Mouse (Mus musculus) gastrocnemius, postnatal 4 days (tissue): Measurements from ENCODE around the gene Pknox2. TPM values are rescaled to one million over a fixed set of nuclear protein-coding genes. Genes with fewer than 3 reads are reported as not detected.

Experiments
- DNase-seq, 2 experiments: peaks; one replicate each; pipeline ENCODE4 v3.0.0; 2021 to 2022; ENCODE audit warnings: low spot score in 2 of 2, mixed read lengths in 2 of 2
- total RNA-seq, 2 experiments: library from RNA; stranded (reverse); gene quantifications; 2 replicates each; pipeline ENCODE4 v1.2.3; 2021

Gene Pknox2
- total RNA-seq, 2 experiments from 2014 or later = 24.6 to 28.4 TPM

- DNase-seq = no peak
Observed at GRCm38 (mm10) chr9:37142107-37142506, 5.1 kb downstream of the Pknox2 start.

GRCm38 (mm10) chr9:37140464-37141181, 6.6 kb downstream of the Pknox2 start:
- DNase-seq = no peak

GRCm38 (mm10) chr9:37139514-37139913, 7.7 kb downstream of the Pknox2 start:
- peak in 1 of 2 experiments; percentile 40 for DNase-seq

- no peak for DNase-seq
Observed at GRCm38 (mm10) chr9:37138883-37139282, 8.3 kb downstream of the Pknox2 start.

GRCm38 (mm10) chr9:37136340-37136739, 10.9 kb downstream of the Pknox2 start:
- no peak for DNase-seq

GRCm38 (mm10) chr9:37133495-37133894, 13.7 kb downstream of the Pknox2 start:
- DNase-seq = no peak

- no peak for DNase-seq
Observed at GRCm38 (mm10) chr9:37129046-37129445, 18.2 kb downstream of the Pknox2 start.

GRCm38 (mm10) chr9:37126197-37126596, 21.0 kb downstream of the Pknox2 start:
- DNase-seq = no peak

GRCm38 (mm10) chr9:37124696-37125480, 22.3 kb downstream of the Pknox2 start:
- no peak for DNase-seq

- no peak for DNase-seq
Observed at GRCm38 (mm10) chr9:37123384-37123783, 23.8 kb downstream of the Pknox2 start.

GRCm38 (mm10) chr9:37122971-37123370, 24.2 kb downstream of the Pknox2 start:
- DNase-seq = no peak

- DNase-seq = no peak
Observed at GRCm38 (mm10) chr9:37122381-37122780, 24.8 kb downstream of the Pknox2 start.

GRCm38 (mm10) chr9:37121761-37122331, 25.4 kb downstream of the Pknox2 start:
- DNase-seq = no peak

GRCm38 (mm10) chr9:37120801-37121200, 26.4 kb downstream of the Pknox2 start:
- DNase-seq = peak; percentile 43 to 62

- DNase-seq = no peak
Observed at GRCm38 (mm10) chr9:37117529-37117928, 29.7 kb downstream of the Pknox2 start.

- no peak for DNase-seq
Observed at GRCm38 (mm10) chr9:37116632-37117413, 30.4 kb downstream of the Pknox2 start.

- DNase-seq = no peak
Observed at GRCm38 (mm10) chr9:37115820-37116219, 31.4 kb downstream of the Pknox2 start.

- DNase-seq = no peak
Observed at GRCm38 (mm10) chr9:37114286-37115267, 32.6 kb downstream of the Pknox2 start.

GRCm38 (mm10) chr9:37107546-37107945, 39.7 kb downstream of the Pknox2 start:
- no peak for DNase-seq

GRCm38 (mm10) chr9:37106808-37107207, 40.4 kb downstream of the Pknox2 start:
- no peak for DNase-seq
